Mouse (Mus musculus): ENCODE measurements at regions not wholly inside any gene's neighbourhood (a gene's known extent, or its start where the extent isn't known, plus 50 kb on each side); places are given as distances from the start of the nearest gene placed in this dataset.

- Histone ChIP-seq H3K9me3 (ENCODE audit: control insufficient read depth) (no peaks in the 10 kb centered on the region), H3K27me3 (replicated peaks; ENCODE audit: control insufficient read depth, insufficient read depth, low read length) (no peaks in the 10 kb centered on the region), H3K4me1 (replicated peaks; ENCODE audit: control insufficient read depth, insufficient read depth, low read length) (no peaks in the 10 kb centered on the region), H3K9ac (ENCODE audit: low read depth, low read length) (no peak overlapping the region), H3K4me2 (replicated peaks; ENCODE audit: low read depth) (no peak overlapping the region), H3K36me3 (ENCODE audit: control insufficient read depth, insufficient read depth) (no peaks in the 10 kb centered on the region), H3K4me3 (ENCODE audit: low read depth, low read length) (no peak overlapping the region), H3K27ac (ENCODE audit: low read depth, low read length) (no peak overlapping the region)
- WGBS, result 63% methylated on average over 5 of the region's 5 CpGs
- ATAC-seq, result no peak
- no peak for TF ChIP-seq CTCF (IDR thresholded peaks at IDR 0.05; ENCODE audit: low read depth)
Measured at GRCm38 (mm10) chr3:22948168-22948768, 871.8 kb downstream of the Tbl1xr1 start.

- Histone ChIP-seq H3K27me3 (replicated peaks; ENCODE audit: control insufficient read depth, insufficient read depth, low read length) (no peaks in the 10 kb centered on the region), H3K4me1 (replicated peaks; ENCODE audit: control insufficient read depth, insufficient read depth, low read length) (no peaks in the 10 kb centered on the region), H3K4me3 (ENCODE audit: low read depth, low read length) (no peak overlapping the region), H3K9me3 (ENCODE audit: control insufficient read depth) (no peaks in the 10 kb centered on the region), H3K27ac (ENCODE audit: low read depth, low read length) (no peak overlapping the region), H3K9ac (ENCODE audit: low read depth, low read length) (no peak overlapping the region), H3K4me2 (replicated peaks; ENCODE audit: low read depth) (no peak overlapping the region), H3K36me3 (ENCODE audit: control insufficient read depth, insufficient read depth) (no peaks in the 10 kb centered on the region)
- TF ChIP-seq CTCF (IDR thresholded peaks at IDR 0.05; ENCODE audit: low read depth), result no peak
- 57% methylated on average over 1 of the region's 1 CpGs for WGBS
- ATAC-seq, result no peak
Measured at GRCm38 (mm10) chr3:22957422-22957821, 881.0 kb downstream of the Tbl1xr1 start.

- H3K27me3 ChIP-seq (replicated peaks; ENCODE audit: control insufficient read depth, insufficient read depth, low read length), result no peaks in the 10 kb centered on the region
- H3K9ac ChIP-seq (ENCODE audit: low read depth, low read length), result no peak overlapping the region
- no peak overlapping the region for H3K27ac ChIP-seq (ENCODE audit: low read depth, low read length)
- no peaks in the 10 kb centered on the region for H3K4me1 ChIP-seq (replicated peaks; ENCODE audit: control insufficient read depth, insufficient read depth, low read length)
- no peaks in the 10 kb centered on the region for H3K9me3 ChIP-seq (ENCODE audit: control insufficient read depth)
- no peak overlapping the region for H3K4me3 ChIP-seq (ENCODE audit: low read depth, low read length)
- no peak for TF ChIP-seq CTCF (IDR thresholded peaks at IDR 0.05; ENCODE audit: low read depth)
- WGBS, result 72% methylated on average over 1 of the region's 1 CpGs
- no peak for ATAC-seq
- H3K4me2 ChIP-seq (replicated peaks; ENCODE audit: low read depth), result no peak overlapping the region
- H3K36me3 ChIP-seq (ENCODE audit: control insufficient read depth, insufficient read depth), result no peaks in the 10 kb centered on the region
Measured at GRCm38 (mm10) chr3:22972681-22973080, 896.2 kb downstream of the Tbl1xr1 start.

GRCm38 (mm10) chr3:22976801-22977200, 900.3 kb downstream of the Tbl1xr1 start:
- 52% methylated on average over 1 of the region's 1 CpGs for WGBS
- Histone ChIP-seq H3K27me3 (replicated peaks; ENCODE audit: control insufficient read depth, insufficient read depth, low read length) (no peaks in the 10 kb centered on the region), H3K4me2 (replicated peaks; ENCODE audit: low read depth) (no peak overlapping the region), H3K4me3 (ENCODE audit: low read depth, low read length) (no peak overlapping the region), H3K9me3 (ENCODE audit: control insufficient read depth) (no peaks in the 10 kb centered on the region), H3K9ac (ENCODE audit: low read depth, low read length) (no peak overlapping the region), H3K4me1 (replicated peaks; ENCODE audit: control insufficient read depth, insufficient read depth, low read length) (no peaks in the 10 kb centered on the region), H3K27ac (ENCODE audit: low read depth, low read length) (no peak overlapping the region), H3K36me3 (ENCODE audit: control insufficient read depth, insufficient read depth) (no peaks in the 10 kb centered on the region)
- TF ChIP-seq CTCF (IDR thresholded peaks at IDR 0.05; ENCODE audit: low read depth), result no peak
- no peak for ATAC-seq

GRCm38 (mm10) chr3:22979896-22980890, 903.7 kb downstream of the Tbl1xr1 start:
- Histone ChIP-seq H3K27me3 (replicated peaks; ENCODE audit: control insufficient read depth, insufficient read depth, low read length) (no peaks in the 10 kb centered on the region), H3K4me1 (replicated peaks; ENCODE audit: control insufficient read depth, insufficient read depth, low read length) (no peaks in the 10 kb centered on the region), H3K27ac (ENCODE audit: low read depth, low read length) (no peak overlapping the region), H3K4me3 (ENCODE audit: low read depth, low read length) (no peak overlapping the region), H3K36me3 (ENCODE audit: control insufficient read depth, insufficient read depth) (no peaks in the 10 kb centered on the region), H3K4me2 (replicated peaks; ENCODE audit: low read depth) (no peak overlapping the region), H3K9me3 (ENCODE audit: control insufficient read depth) (no peaks in the 10 kb centered on the region), H3K9ac (ENCODE audit: low read depth, low read length) (no peak overlapping the region)
- TF ChIP-seq CTCF (IDR thresholded peaks at IDR 0.05; ENCODE audit: low read depth), result no peak
- 78% methylated on average over 1 of the region's 1 CpGs for WGBS
- no peak for ATAC-seq

- Histone ChIP-seq H3K9ac (ENCODE audit: low read depth, low read length) (no peak overlapping the region), H3K4me1 (replicated peaks; ENCODE audit: control insufficient read depth, insufficient read depth, low read length) (no peaks in the 10 kb centered on the region), H3K27ac (ENCODE audit: low read depth, low read length) (no peak overlapping the region), H3K36me3 (ENCODE audit: control insufficient read depth, insufficient read depth) (no peaks in the 10 kb centered on the region), H3K4me2 (replicated peaks; ENCODE audit: low read depth) (no peak overlapping the region), H3K4me3 (ENCODE audit: low read depth, low read length) (no peak overlapping the region), H3K9me3 (ENCODE audit: control insufficient read depth) (no peaks in the 10 kb centered on the region), H3K27me3 (replicated peaks; ENCODE audit: control insufficient read depth, insufficient read depth, low read length) (no peaks in the 10 kb centered on the region)
- ATAC-seq, result no peak
- TF ChIP-seq CTCF (IDR thresholded peaks at IDR 0.05; ENCODE audit: low read depth), result no peak
Measured at GRCm38 (mm10) chr3:22982430-22982829, 906.0 kb downstream of the Tbl1xr1 start.

Data from intestine, postnatal 0 days (tissue).